Mouse (Mus musculus): ENCODE data around the gene Olfr222.

- no peak for TF ChIP-seq POLR2A (IDR thresholded peaks at IDR 0.05; ENCODE audit: control insufficient read depth in 1 of 2, insufficient read depth in 1 of 2, low read depth in 1 of 2, low read length in 2 of 2, poor library complexity in 1 of 2)
- no peak for TF ChIP-seq CHD2 (IDR thresholded peaks at IDR 0.05; ENCODE audit: low read length)
- TF ChIP-seq USF2 (IDR thresholded peaks at IDR 0.05; ENCODE audit: borderline replicate concordance in 1 of 2, insufficient read depth in 1 of 2, low read depth in 1 of 2, low read length in 2 of 2) = no peak
- TF ChIP-seq CTCF (IDR thresholded peaks at IDR 0.05 in 2 of 3, conservative IDR thresholded peaks at IDR 0.05 in 1 of 3; ENCODE audit: control insufficient read depth in 1 of 3, insufficient read depth in 1 of 3, low read depth in 2 of 3, low read length in 3 of 3, poor library complexity in 1 of 3, severe bottlenecking in 1 of 3) = no peak
- no peak for TF ChIP-seq EP300 (IDR thresholded peaks at IDR 0.05; ENCODE audit: low read depth in 1 of 2, low read length in 2 of 2)
- no peak for TF ChIP-seq POLR2AphosphoS2 (IDR thresholded peaks at IDR 0.05; ENCODE audit: low read length)
- no peak for TF ChIP-seq ETS1 (IDR thresholded peaks at IDR 0.05; ENCODE audit: low read depth, low read length)
Observed at GRCm38 (mm10) chr11:59562837-59563236, 13.2 kb downstream of the Olfr222 start.

Measured in MEL (cell line).